Mouse (Mus musculus) C2C12 (cell line): Measurements from ENCODE around the gene Cfap161.

Experiments used
- CTCF ChIP-seq: IDR thresholded peaks from one replicate; pipeline ENCODE4 v1.5.1; 2011; ENCODE audit not compliant: control insufficient read depth, insufficient read depth, insufficient read length
- MAX ChIP-seq: IDR thresholded peaks from one replicate; pipeline ENCODE4 v1.6.1; 2011; ENCODE audit warnings: mild to moderate bottlenecking, control low read depth
- MYOD1 ChIP-seq: IDR thresholded peaks from one replicate; pipeline ENCODE4 v1.6.1; 2011; ENCODE audit warnings: low read depth; ENCODE audit not compliant: control insufficient read depth, insufficient read length
- MYOG ChIP-seq: IDR thresholded peaks from one replicate; pipeline ENCODE4 v1.6.1; 2011; ENCODE audit not compliant: control insufficient read depth, insufficient read length; ENCODE audit errors: extremely low read depth
- USF1 ChIP-seq: IDR thresholded peaks from one replicate; pipeline ENCODE4 v1.6.1; 2011; ENCODE audit warnings: low read depth, mild to moderate bottlenecking, control low read depth, moderate library complexity

DNA sequence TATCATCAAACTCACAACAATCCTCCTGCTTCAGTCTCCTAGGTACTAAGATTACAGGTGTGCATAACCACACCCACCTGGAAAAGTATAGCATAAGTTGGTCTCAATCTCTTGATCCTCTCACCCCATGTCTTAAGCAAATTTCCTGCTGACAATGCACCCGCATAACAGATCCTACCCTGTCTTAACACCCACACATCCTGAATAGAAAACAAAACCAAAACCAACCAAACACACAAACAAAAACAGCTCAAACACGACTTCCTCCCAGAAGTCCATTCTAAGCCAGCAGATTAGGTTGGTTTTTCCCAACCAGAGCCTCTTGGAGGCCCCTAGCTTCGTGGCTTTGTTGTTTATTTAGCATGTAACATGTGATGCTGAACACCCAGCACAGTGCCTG lies 52.0 kb downstream of the Cfap161 start:
- no peak for TF ChIP-seq CTCF
- TF ChIP-seq MYOG = no peak
- no peak for TF ChIP-seq MYOD1
- TF ChIP-seq MAX = no peak
- TF ChIP-seq USF1 = no peak
